Mouse (Mus musculus): ENCODE results near the gene Klf12.
"Not testable (repeated sequence)": the region's sequence is repeated elsewhere in the genome, so short reads cannot be mapped to it uniquely, and the experiment has no call there.

Gene Klf12

DNA sequence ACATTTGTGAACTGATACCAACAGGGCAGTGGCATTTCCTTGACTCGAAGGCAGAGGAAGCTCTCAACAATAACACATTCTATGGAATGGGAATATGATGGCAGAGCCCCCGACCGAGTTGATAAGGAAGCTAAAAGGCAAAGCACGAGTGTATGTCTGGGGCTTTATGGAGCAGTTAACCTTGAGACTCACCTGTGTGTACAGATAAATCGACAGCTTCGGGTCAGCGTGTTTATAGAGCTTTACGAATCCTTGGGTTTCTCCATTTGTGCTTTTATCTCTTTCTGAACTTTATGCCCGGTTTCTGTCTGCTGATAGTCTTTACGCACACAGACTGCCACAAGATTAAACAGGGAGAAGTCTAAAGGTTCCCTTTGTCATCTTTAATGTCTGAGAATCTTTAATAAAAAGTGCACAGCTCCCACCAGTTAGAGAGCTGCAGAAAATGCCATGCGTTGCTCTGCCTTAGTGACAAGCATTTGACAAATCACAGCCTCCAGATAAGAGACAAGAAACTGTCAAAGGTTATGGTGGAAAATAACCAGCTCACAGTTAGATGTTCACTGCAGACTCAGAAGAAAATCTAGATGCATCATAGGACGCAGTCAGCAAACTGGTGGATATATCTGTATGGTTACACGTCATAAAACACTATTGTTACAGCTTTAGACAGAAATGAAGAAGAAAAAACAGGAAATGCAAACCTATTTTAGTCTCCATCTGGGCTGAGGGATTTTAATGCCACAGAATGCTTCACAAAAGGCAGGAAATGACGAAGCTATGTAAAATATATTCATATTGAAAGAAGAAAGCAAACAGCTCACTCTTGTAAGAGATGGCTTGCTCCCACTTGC lies 428.1 kb downstream of the Klf12 start:
- DNase-seq, result no peak

- not testable (repeated sequence) for DNase-seq
Observed at GRCm38 (mm10) chr14:99854467-99854807, 430.0 kb downstream of the Klf12 start.

DNA sequence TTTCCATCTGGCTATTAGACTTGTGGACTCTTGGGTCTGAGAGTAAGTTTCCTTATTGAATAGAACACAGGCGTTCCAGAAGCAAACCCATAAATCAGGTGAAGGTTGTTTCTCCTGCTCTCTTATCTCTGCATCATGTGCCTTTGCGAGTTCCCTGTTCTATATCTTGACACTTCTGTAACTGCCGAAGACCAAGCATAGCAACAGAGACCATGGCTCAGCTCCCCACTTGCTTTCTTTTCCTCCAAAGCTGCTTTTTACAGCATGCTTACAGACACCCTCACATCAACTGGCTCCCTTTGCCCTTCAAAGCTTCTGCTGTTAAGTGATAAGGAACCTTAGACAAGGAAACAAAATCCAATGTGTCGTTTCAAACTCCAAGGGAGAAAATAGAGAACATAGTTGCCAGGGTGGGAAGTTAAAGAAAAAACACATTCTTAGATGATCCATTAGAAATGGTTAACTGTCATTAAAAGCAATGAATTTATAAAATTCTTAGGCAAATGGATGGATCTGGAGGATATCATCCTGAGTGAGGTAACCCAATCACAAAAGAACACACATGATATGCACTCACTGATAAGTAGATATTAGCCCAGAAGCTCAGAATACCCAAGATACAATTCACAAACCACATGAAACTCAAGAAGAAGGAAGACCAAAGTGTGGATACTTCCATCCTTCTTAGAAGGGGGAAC lies 430.6 kb downstream of the Klf12 start:
- not testable (repeated sequence) for DNase-seq

DNA sequence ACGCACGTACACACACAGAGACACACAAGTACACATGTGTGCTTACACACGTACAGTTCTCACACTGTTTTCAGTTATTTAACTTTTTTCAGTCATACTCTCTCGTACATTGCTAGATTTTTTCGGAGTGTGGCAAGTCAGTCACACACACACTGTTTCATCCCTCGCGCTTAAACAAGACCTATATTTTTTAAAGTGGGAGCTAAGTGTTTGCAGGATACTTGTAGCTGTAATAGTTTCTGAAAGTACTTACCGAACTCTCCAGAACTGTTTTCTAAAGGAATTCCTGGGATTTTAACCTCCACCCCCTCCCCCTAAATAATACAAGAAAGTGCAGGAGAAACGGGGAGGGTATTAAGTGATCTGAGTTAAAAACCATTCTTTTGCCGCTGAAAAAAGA lies 434.1 kb downstream of the Klf12 start:
- DNase-seq, result no peak

GRCm38 (mm10) chr14:99847502-99847901 lies 437.0 kb downstream of the Klf12 start:
- no peak for DNase-seq

DNA sequence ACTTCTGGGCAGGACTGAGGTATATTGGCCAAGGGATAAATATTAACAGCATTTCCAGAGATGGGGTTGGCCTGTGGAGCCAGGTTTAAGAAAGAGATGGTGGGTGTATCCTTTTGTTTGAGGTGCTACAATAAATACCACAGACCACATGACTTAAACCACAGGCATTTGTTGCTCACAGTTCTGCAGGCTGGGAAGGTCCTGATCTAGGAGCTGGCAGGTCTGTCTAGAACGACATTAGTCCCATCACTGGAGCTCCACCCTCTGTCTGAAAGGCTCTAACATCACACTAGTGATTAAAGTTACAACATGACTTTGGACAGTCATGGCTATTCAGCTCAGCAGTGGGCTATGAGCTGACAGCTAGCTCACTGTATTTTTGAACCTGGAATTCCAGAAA lies 457.8 kb downstream of the Klf12 start:
- DNase-seq, result no peak
